Mouse (Mus musculus) liver, adult 2 months (tissue): ENCODE results near the gene Ralbp1. TPM values are rescaled to one million over a fixed set of nuclear protein-coding genes. Genes with fewer than 3 reads are reported as not detected.
A peak's percentile ranks its signal among the peaks of the same experiment; 100 is the strongest.

Source experiments
- DNase-seq: peaks from one replicate; pipeline ENCODE4 v3.0.0-alpha.2; 2011; ENCODE audit warnings: low read depth, low spot score; ENCODE audit errors: extremely low read depth
- H3K27ac ChIP-seq: fragments of 200-500 bp; replicated peaks from 2 replicates; pipeline ENCODE4 v1.5.1; 2012; ENCODE audit warnings: low read depth, mild to moderate bottlenecking, control low read depth, inconsistent platforms, low read length; ENCODE audit not compliant: insufficient read depth
- H3K27me3 ChIP-seq: fragments of 200-500 bp; 2 replicates; pipeline ENCODE4 v1.6.1; 2012; ENCODE audit warnings: mild to moderate bottlenecking, moderate library complexity, low read length, inconsistent platforms; ENCODE audit not compliant: control insufficient read depth, insufficient read depth
- H3K36me3 ChIP-seq: fragments of 200-500 bp; 2 replicates; pipeline ENCODE4 v1.6.1; 2012; ENCODE audit warnings: low read length, inconsistent platforms; ENCODE audit not compliant: control insufficient read depth, insufficient read depth
- H3K4me1 ChIP-seq: fragments of 200-500 bp; 2 replicates; pipeline ENCODE4 v1.6.1; 2011; ENCODE audit warnings: low read length; ENCODE audit not compliant: control insufficient read depth, insufficient read depth
- H3K4me3 ChIP-seq: fragments of 200-500 bp; 2 replicates; pipeline ENCODE4 v1.5.1; 2011; ENCODE audit warnings: low read depth, mild to moderate bottlenecking, control low read depth, low read length, moderate library complexity; ENCODE audit not compliant: insufficient read depth
- H3K79me2 ChIP-seq: fragments of 200-500 bp; 2 replicates; pipeline ENCODE4 v1.6.1; 2012; ENCODE audit warnings: inconsistent platforms, mild to moderate bottlenecking, low read length, moderate library complexity; ENCODE audit not compliant: control insufficient read depth, insufficient read depth
- H3K9ac ChIP-seq: fragments of 200-500 bp; 2 replicates; pipeline ENCODE4 v1.6.1; 2012; ENCODE audit warnings: low read depth, mild to moderate bottlenecking, control low read depth, inconsistent platforms, low read length
- CTCF ChIP-seq: fragments of 200-500 bp; IDR thresholded peaks from 2 replicates; pipeline ENCODE4 v1.5.1; 2011; ENCODE audit warnings: low read depth, low read length, control low read depth
- POLR2A ChIP-seq: fragments of 200-500 bp; IDR thresholded peaks from 2 replicates; pipeline ENCODE4 v1.6.1; 2011; ENCODE audit warnings: low read length, control low read depth; ENCODE audit not compliant: insufficient read depth; ENCODE audit errors: extremely low read depth
- WGBS: fragments of 180-500 bp; shearing (Covaris S2); methylation state at CpG from one replicate; pipeline ENCODE4 v1.1.7; 2018; 5-methylcytosine and 5-hydroxymethylcytosine counted together
- polyA plus RNA-seq: library from polyadenylated mRNA; depleted of rRNA; stranded (reverse); fragments of >200 nt; gene quantifications from 2 replicates; pipeline ENCODE4 v1.2.3, GENCODE M21; 2012
- total RNA-seq: library from RNA; depleted of rRNA; stranded (reverse); fragments of >200 nt; gene quantifications from 2 replicates; pipeline ENCODE4 v1.2.3, GENCODE M21; 2014

Gene Ralbp1
- total and polyA plus RNA-seq, 2 experiments, result 10.3 to 14.3 TPM

GRCm38 (mm10) chr17:65889476-65889875 lies 3.9 kb upstream of the Ralbp1 start:
- Histone ChIP-seq H3K4me1 (no peaks in the 10 kb centered on the region), H3K9ac (no peak overlapping the region), H3K27me3 (no peaks in the 10 kb centered on the region), H3K79me2 (peaks cover under 1% of the 10 kb centered on the region; the same call in 1 of the 2 replicates), H3K4me3 (no peak overlapping the region), H3K27ac (no peak overlapping the region), H3K36me3 (no peaks in the 10 kb centered on the region)
- TF ChIP-seq POLR2A (no peak), CTCF (no peak)
- no peak for DNase-seq
- 85% methylated on average over 5 of the region's 5 CpGs for WGBS

DNA sequence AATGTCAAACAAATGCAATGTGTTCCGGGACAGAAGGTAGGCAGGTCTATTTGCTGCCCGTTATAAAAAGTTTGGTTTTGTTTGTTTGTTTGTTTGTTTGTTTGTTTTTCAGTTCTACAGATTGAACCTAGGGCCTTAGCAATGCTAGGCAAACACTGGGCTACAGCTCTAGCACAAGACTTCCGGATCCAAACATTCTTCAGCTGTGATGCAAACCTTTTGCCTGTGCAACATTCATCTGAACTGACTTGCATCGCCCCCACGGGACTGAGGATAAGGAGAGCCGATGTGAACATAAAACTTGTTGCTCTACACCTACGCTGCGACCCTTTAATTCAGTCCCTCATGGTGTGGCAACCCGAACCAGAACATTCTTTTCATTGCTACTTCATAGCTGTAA lies 973 bp upstream of the Ralbp1 start:
- no peak overlapping the region for H3K9ac ChIP-seq
- TF ChIP-seq POLR2A (no peak), CTCF (no peak)
- DNase-seq, result no peak
- no peak overlapping the region for H3K27ac ChIP-seq
- peaks cover 14% of the 10 kb centered on the region for H3K79me2 ChIP-seq
- no peaks in the 10 kb centered on the region for H3K36me3 ChIP-seq
- peaks cover 2% of the 10 kb centered on the region; the same call in 1 of the 2 replicates for H3K4me1 ChIP-seq
- no peaks in the 10 kb centered on the region for H3K27me3 ChIP-seq
- 71% methylated on average over 9 of the region's 9 CpGs for WGBS
- no peak overlapping the region for H3K4me3 ChIP-seq

DNA sequence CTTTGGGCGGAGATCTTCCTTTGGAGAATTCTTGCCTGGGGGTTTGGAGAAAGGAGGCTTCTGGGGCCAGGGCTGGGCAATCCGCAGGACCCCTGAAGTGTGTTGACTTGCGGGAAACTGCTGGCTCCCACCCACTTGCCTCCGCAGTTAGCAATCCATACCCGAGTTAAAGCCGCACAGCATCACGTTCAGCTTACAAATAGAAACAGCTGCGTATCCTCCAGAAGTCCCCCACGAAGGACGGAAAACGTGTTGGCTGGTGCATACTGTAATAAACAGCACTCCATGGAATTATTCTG lies 251 bp downstream of the Ralbp1 start:
- TF ChIP-seq CTCF (no peak), POLR2A (no peak)
- Histone ChIP-seq H3K9ac (peak overlapping the region; percentile 70), H3K27me3 (no peaks in the 10 kb centered on the region), H3K4me1 (peaks cover 2% of the 10 kb centered on the region; the same call in 1 of the 2 replicates), H3K79me2 (peaks cover 14% of the 10 kb centered on the region), H3K4me3 (peak overlapping the region; percentile 75), H3K27ac (peak overlapping the region; percentile 85), H3K36me3 (no peaks in the 10 kb centered on the region)
- WGBS, result under 1% methylated on average over 11 of the region's 11 CpGs
- DNase-seq, result no peak

GRCm38 (mm10) chr17:65884691-65885397 lies 754 bp downstream of the Ralbp1 start:
- Histone ChIP-seq H3K36me3 (no peaks in the 10 kb centered on the region), H3K4me1 (peaks cover 2% of the 10 kb centered on the region; the same call in 1 of the 2 replicates), H3K27ac (peak overlapping the region; percentile 85), H3K4me3 (peak overlapping the region; percentile 94), H3K27me3 (no peaks in the 10 kb centered on the region), H3K9ac (peak overlapping the region; percentile 89), H3K79me2 (peaks cover 16% of the 10 kb centered on the region)
- TF ChIP-seq POLR2A (peak; percentile 76; the same call in 1 of the 2 replicates), CTCF (no peak)
- DNase-seq, result peak; percentile 95
- WGBS, result under 1% methylated on average over 67 of the region's 67 CpGs

DNA sequence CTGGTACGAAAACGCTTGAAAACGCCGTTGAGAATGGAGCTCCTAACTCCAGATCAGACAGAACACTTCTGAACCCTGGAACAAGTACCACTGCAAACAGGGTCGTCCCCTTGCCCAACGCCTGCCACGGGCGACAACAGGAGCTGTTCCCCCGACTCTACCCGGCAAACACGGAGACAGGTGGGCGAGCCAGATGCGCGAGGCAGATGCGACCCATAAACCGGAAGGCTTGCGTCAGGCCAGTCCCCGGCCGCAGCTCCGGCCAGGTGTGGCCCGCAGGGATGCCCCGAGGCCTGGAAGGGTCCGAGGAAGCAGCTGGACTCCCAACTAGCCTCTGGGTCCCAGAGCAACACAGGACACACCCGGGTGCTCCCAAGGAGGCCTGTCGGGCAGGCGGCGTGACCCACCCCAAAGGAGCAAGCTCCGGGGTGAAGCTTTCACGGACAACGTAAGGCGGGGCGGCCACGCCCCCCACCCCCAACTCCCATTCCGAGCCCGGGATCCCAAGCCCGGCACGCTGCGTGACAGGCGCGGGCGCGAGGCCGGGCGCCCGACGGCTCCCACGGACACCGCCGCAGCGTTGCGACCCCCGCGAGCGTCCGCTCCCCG lies 1.4 kb downstream of the Ralbp1 start:
- TF ChIP-seq POLR2A (no peak), CTCF (no peak)
- peak overlapping the region; percentile 89 for H3K9ac ChIP-seq
- no peaks in the 10 kb centered on the region for H3K36me3 ChIP-seq
- H3K27me3 ChIP-seq, result no peaks in the 10 kb centered on the region
- peak; percentile 26 for DNase-seq
- H3K79me2 ChIP-seq, result peaks cover 22% of the 10 kb centered on the region
- H3K27ac ChIP-seq, result peak overlapping the region; percentile 35
- peak overlapping the region; percentile 94 for H3K4me3 ChIP-seq
- WGBS, result under 1% methylated on average over 48 of the region's 56 CpGs
- H3K4me1 ChIP-seq, result peaks cover 2% of the 10 kb centered on the region; the same call in 1 of the 2 replicates

DNA sequence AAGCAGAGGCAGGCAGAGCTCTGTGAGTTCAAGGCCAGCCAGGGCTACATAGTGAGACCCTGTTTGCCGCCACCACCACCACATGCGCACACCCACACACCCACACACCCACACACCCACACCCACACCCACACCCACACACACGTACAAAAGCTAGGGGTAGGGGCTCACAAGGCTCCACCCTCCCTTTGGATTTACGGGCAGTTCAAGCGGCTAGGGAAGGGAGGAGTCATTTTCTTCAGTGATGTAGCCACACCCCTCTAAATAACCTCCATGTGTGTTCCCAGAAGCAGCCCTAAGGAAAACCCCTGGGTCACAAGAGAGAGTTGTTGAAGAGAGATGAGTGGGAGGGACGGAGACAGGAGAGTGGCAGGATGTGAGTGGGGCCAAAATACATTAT lies 8.6 kb downstream of the Ralbp1 start:
- whole genome bisulfite sequencing, result 84% methylated on average over 6 of the region's 6 CpGs
- no peak overlapping the region for H3K27ac ChIP-seq
- H3K36me3 ChIP-seq, result no peaks in the 10 kb centered on the region
- H3K4me3 ChIP-seq, result no peak overlapping the region
- H3K4me1 ChIP-seq, result 0 out of 2 replicates have a peak, but pooled peaks cover 3% of the 10 kb centered on the region
- TF ChIP-seq CTCF (no peak), POLR2A (no peak)
- H3K9ac ChIP-seq, result no peak overlapping the region
- no peaks in the 10 kb centered on the region for H3K27me3 ChIP-seq
- H3K79me2 ChIP-seq, result peaks cover 35% of the 10 kb centered on the region; the same call in 1 of the 2 replicates
- DNase-seq, result no peak
